Mouse (Mus musculus) embryonic fibroblast, embryonic 13.5 days (primary cell): ENCODE measurements around the gene Gapdh.

Experiments
- CTCF ChIP-seq: IDR thresholded peaks from 2 replicates; pipeline ENCODE4 v1.5.1; 2011; ENCODE audit warnings: mild to moderate bottlenecking, control low read depth, low read length, moderate library complexity, borderline replicate concordance; ENCODE audit not compliant: insufficient read depth
- POLR2A ChIP-seq: IDR thresholded peaks from 2 replicates; pipeline ENCODE4 v1.6.1; 2011; ENCODE audit warnings: low read depth, mild to moderate bottlenecking, control low read depth, low read length, moderate library complexity

GRCm38 (mm10) chr6:125179601-125180000 is 13.3 kb upstream of the Gapdh start:
- TF ChIP-seq POLR2A (no peak), CTCF (no peak)
